Mouse (Mus musculus): ENCODE measurements around the gene Adamts8. TPM values are rescaled to one million over a fixed set of nuclear protein-coding genes. Genes with fewer than 3 reads are reported as not detected.
A peak's percentile ranks its signal among the peaks of the same experiment; 100 is the strongest.

The Adamts8 gene
- polyA plus RNA-seq, 1 experiment from 2014 or later, result 1.1 TPM

DNA sequence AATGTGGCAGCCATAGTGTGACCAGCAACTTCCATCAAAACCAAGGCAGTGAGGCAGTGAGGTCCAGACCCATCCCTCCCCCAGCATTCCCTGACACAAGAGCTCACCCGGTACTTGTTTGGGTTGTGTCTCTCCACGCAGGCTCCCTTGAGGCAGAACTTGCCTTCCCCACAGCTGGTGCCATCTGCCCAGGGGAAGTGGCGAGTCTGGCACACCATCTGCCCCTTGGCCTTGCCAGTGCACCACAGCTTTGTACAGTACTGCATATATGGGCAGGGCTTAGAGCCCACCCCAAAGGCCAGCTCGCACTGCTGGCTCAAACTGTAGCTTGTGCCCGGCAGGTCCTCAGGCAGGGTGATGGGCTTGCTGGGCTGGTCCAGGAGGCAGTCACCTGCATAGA, 31.9 kb upstream of the Adamts8 start:
- H3K27ac ChIP-seq (replicated peaks), result no peak overlapping the region
- 90% methylated on average over 5 of the region's 5 CpGs for WGBS
- ATAC-seq (ENCODE audit: low FRiP score, low read depth), result no peak
- H3K9me3 ChIP-seq, result no peaks in the 10 kb centered on the region
- H3K4me3 ChIP-seq, result no peak overlapping the region
- H3K9ac ChIP-seq (replicated peaks), result no peak overlapping the region
- H3K4me1 ChIP-seq, result no peaks in the 10 kb centered on the region
- no peaks in the 10 kb centered on the region for H3K27me3 ChIP-seq
- no peak overlapping the region for H3K4me2 ChIP-seq (replicated peaks)
- H3K36me3 ChIP-seq, result no peaks in the 10 kb centered on the region

DNA sequence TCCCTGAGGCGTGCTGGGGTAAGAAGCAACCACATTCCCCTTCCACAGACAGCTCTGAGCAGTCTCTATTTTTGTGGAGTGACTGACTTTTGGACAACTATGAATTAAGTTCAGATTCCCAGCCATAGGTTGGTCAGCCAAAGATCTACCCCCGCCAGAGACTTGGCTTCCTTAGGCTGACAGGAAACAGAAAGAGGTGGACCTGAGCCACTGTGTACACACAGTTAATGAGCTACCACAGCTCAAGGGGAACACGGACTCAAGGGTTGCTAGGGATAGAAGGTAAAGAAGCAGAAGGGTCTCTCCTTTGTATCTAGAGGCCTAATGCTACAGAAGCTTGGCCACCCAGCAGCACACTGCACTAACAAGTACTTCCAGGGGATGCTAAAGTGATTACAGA, 30.2 kb upstream of the Adamts8 start:
- H3K27ac ChIP-seq (replicated peaks), result no peak overlapping the region
- WGBS, result 74% methylated on average over 3 of the region's 3 CpGs
- ATAC-seq (ENCODE audit: low FRiP score, low read depth), result no peak
- no peak overlapping the region for H3K9ac ChIP-seq (replicated peaks)
- H3K4me3 ChIP-seq, result no peak overlapping the region
- no peaks in the 10 kb centered on the region for H3K9me3 ChIP-seq
- no peaks in the 10 kb centered on the region for H3K27me3 ChIP-seq
- no peaks in the 10 kb centered on the region for H3K36me3 ChIP-seq
- no peak overlapping the region for H3K4me2 ChIP-seq (replicated peaks)
- H3K4me1 ChIP-seq, result no peaks in the 10 kb centered on the region

DNA sequence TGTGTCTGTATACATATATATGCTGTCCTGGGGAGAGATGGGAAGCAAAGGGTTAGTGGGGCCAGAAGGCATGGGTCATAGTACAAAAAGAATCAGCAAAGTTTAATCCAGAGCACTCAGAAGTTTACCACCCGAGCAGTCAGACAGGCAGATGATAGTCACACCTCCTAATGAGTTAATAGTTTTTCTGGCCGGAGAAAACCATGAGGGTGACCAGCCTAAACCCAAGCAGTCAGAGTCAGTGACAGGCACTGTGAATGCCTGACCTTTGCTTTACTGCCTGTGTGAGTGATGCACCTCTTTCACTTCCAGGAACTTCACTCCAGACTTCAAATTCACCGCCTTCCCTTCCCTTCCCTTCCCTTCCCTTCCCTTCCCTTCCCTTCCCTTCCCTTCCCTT, 28.9 kb upstream of the Adamts8 start:
- Histone ChIP-seq H3K9ac (replicated peaks) (no peak overlapping the region), H3K4me1 (0 out of 2 replicates have a peak, but pooled peaks cover under 1% of the 10 kb centered on the region), H3K36me3 (no peaks in the 10 kb centered on the region), H3K27ac (replicated peaks) (no peak overlapping the region), H3K4me2 (replicated peaks) (no peak overlapping the region), H3K4me3 (no peak overlapping the region), H3K27me3 (no peaks in the 10 kb centered on the region), H3K9me3 (no peaks in the 10 kb centered on the region)
- WGBS, result 75% methylated on average over 3 of the region's 3 CpGs
- no peak for ATAC-seq (ENCODE audit: low FRiP score, low read depth)

DNA sequence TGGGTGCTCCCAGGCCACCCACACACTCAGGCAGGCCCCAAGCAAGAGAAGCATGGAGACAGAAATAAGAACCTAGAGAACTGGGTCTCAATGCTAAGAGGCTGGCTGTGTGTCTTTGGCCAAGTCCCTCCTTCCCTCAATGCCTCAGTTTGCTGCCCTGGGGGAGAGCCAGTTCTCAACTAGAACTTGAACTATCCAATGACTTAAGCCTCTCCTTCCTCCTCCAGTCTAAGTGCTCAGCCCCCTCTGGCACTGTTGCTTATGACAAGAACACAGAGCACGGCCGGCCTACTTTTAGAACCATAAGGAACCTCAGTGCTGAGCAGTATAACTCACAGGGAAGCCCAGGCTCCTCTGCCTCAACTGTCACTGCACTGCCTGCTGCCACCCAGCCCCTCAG, 28.1 kb upstream of the Adamts8 start:
- WGBS, result 86% methylated on average over 2 of the region's 2 CpGs
- H3K4me3 ChIP-seq, result no peak overlapping the region
- H3K9ac ChIP-seq (replicated peaks), result no peak overlapping the region
- H3K36me3 ChIP-seq, result no peaks in the 10 kb centered on the region
- no peaks in the 10 kb centered on the region for H3K9me3 ChIP-seq
- ATAC-seq (ENCODE audit: low FRiP score, low read depth), result no peak
- H3K4me1 ChIP-seq, result 0 out of 2 replicates have a peak, but pooled peaks cover 2% of the 10 kb centered on the region
- no peak overlapping the region for H3K4me2 ChIP-seq (replicated peaks)
- peaks cover under 1% of the 10 kb centered on the region; the same call in 1 of the 2 replicates for H3K27me3 ChIP-seq
- H3K27ac ChIP-seq (replicated peaks), result no peak overlapping the region

GRCm38 (mm10) chr9:30916266-30916968, 25.9 kb upstream of the Adamts8 start:
- Histone ChIP-seq H3K27ac (replicated peaks) (no peak overlapping the region), H3K4me1 (peaks cover 4% of the 10 kb centered on the region), H3K9ac (replicated peaks) (no peak overlapping the region), H3K4me3 (no peak overlapping the region), H3K4me2 (replicated peaks) (no peak overlapping the region), H3K36me3 (no peaks in the 10 kb centered on the region), H3K9me3 (no peaks in the 10 kb centered on the region), H3K27me3 (peaks cover 19% of the 10 kb centered on the region)
- ATAC-seq (ENCODE audit: low FRiP score, low read depth), result no peak
- WGBS, result 93% methylated on average over 6 of the region's 6 CpGs

GRCm38 (mm10) chr9:30918466-30919356, 23.7 kb upstream of the Adamts8 start:
- Histone ChIP-seq H3K27me3 (peaks cover 42% of the 10 kb centered on the region), H3K4me3 (no peak overlapping the region), H3K9ac (replicated peaks) (no peak overlapping the region), H3K36me3 (no peaks in the 10 kb centered on the region), H3K4me2 (replicated peaks) (no peak overlapping the region), H3K4me1 (peaks cover 12% of the 10 kb centered on the region), H3K27ac (replicated peaks) (no peak overlapping the region), H3K9me3 (no peaks in the 10 kb centered on the region)
- 57% methylated on average over 12 of the region's 12 CpGs for WGBS
- ATAC-seq (ENCODE audit: low FRiP score, low read depth), result peak; percentile 19; the same call in 1 of the 2 replicates

GRCm38 (mm10) chr9:30919686-30920085, 22.7 kb upstream of the Adamts8 start:
- Histone ChIP-seq H3K4me2 (replicated peaks) (no peak overlapping the region), H3K27me3 (peaks cover 42% of the 10 kb centered on the region), H3K36me3 (no peaks in the 10 kb centered on the region), H3K4me3 (no peak overlapping the region), H3K4me1 (peaks cover 12% of the 10 kb centered on the region), H3K27ac (replicated peaks) (no peak overlapping the region), H3K9me3 (no peaks in the 10 kb centered on the region), H3K9ac (replicated peaks) (no peak overlapping the region)
- ATAC-seq (ENCODE audit: low FRiP score, low read depth), result no peak
- 91% methylated on average over 9 of the region's 9 CpGs for WGBS

DNA sequence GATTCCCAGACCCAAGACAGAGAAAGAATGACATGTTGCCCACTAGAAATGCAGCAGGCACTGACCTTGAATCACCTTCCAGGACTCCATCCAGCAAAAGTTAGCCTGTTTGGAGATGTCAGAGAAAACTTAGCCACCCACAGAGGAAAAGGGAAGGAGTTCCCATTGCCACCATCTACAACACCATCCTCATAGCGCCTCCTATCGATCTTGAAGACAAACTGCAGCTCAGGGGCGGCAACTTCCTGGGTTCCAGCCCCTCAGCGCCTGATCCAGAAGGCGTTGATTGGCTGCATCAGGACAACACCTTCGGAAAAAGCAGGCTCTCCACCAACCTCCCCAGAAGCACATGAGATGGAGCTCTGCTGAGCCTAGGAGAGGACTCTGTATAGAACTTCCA, 21.6 kb upstream of the Adamts8 start:
- no peak overlapping the region for H3K4me3 ChIP-seq
- no peak overlapping the region for H3K4me2 ChIP-seq (replicated peaks)
- peaks cover 12% of the 10 kb centered on the region for H3K4me1 ChIP-seq
- ATAC-seq (ENCODE audit: low FRiP score, low read depth), result no peak
- no peak overlapping the region for H3K27ac ChIP-seq (replicated peaks)
- H3K9ac ChIP-seq (replicated peaks), result no peak overlapping the region
- H3K36me3 ChIP-seq, result no peaks in the 10 kb centered on the region
- 23% methylated on average over 6 of the region's 6 CpGs for WGBS
- H3K9me3 ChIP-seq, result no peaks in the 10 kb centered on the region
- peaks cover 42% of the 10 kb centered on the region for H3K27me3 ChIP-seq

DNA sequence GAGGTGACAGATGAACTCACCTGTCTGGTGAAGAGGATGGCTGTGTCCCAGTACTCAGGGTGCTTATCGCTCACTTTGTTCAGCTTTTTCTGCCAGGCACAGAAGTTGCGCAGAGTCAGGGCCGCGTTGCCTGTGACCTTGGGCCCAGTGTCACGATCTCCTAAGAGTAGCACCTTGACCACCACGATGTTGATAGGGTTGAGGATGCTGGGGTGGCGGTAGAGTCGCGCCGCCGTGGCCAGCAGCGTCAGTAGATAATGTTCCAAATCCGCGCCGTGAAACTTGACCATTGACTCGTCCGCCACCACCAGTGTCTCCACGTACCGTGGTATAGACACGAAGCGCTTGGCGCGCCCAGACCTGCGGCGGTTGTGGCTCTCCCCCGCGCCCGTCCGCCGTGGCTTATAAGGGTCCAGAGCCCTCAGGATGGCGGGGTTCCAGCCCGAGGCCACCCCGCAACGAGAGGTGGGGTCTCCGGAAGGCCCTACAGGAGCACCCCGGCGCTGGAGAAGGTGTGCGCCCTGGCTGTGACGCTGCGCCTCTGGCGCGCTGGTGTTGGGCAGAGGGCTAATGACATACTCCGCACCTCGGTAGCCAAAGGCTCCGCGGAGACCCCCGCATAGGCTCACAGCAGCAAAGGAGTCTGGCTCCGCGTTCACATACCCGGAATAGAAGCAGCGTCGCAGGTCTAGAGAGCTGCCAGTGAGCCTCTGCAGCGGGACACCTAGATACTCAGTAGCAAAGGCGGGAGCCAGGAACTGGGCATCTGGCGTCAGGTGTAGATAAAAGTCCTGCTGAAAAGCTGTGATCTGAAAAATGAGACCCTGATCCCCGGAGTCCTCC, 20.9 kb upstream of the Adamts8 start:
- Histone ChIP-seq H3K4me3 (peak overlapping the region; percentile 51), H3K27me3 (peaks cover 42% of the 10 kb centered on the region), H3K9me3 (no peaks in the 10 kb centered on the region), H3K4me2 (replicated peaks) (peak overlapping the region; percentile 90), H3K36me3 (no peaks in the 10 kb centered on the region), H3K9ac (replicated peaks) (peak overlapping the region; percentile 28; the same call in 1 of the 2 replicates), H3K4me1 (peaks cover 12% of the 10 kb centered on the region), H3K27ac (replicated peaks) (no peak overlapping the region)
- 4% methylated on average over 56 of the region's 56 CpGs for WGBS
- ATAC-seq (ENCODE audit: low FRiP score, low read depth), result peak; percentile 48; the same call in 1 of the 2 replicates

DNA sequence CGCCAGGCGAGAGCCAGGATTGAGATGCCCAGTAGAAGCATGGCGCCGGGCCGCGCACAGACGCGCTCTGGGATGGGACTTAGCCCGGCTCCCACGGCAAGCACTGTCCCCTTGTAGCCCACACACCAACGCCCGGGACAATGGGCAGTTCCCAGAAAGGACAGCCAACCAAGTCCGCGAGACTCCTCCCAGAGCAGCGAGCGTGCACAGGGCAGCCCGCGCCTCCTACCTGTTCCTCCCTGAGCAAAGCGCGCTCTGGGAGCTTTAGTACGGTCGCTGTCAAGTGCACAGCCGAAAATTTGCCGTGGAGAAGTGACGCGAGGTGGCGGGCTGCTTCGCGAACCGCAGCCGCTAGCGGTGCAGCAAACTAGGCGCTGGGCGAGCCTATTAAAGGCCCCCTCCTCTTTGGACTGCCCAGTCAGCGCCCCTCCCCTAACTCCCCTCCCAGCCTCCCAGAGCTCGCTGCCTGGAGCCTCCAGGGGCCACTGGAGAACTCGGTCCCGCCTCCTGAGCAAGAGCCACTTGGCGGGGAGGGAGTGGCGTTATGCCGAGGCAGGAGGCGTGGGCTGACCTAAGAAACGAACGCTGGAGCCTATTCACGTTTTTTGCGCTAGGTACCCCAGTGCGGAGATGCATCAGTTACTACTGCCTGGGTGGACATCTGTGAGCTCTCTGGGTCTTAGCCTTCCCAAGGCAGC, 20.0 kb upstream of the Adamts8 start, which contains the start of gene Adamts15:
Adamts15 (minus strand) TSS at position 256 of the 698 bp plus-strand sequence.
- H3K36me3 ChIP-seq, result no peaks in the 10 kb centered on the region
- peaks cover 12% of the 10 kb centered on the region for H3K4me1 ChIP-seq
- H3K27me3 ChIP-seq, result peaks cover 42% of the 10 kb centered on the region
- H3K4me2 ChIP-seq (replicated peaks), result peak within 1 kb of the TSS; percentile 90
- H3K27ac ChIP-seq (replicated peaks), result no peak within 1 kb of the TSS
- H3K9me3 ChIP-seq, result no peaks in the 10 kb centered on the region
- H3K4me3 ChIP-seq, result peak within 1 kb of the TSS; percentile 51
- peak; percentile 83 for ATAC-seq (ENCODE audit: low FRiP score, low read depth)
- peak within 1 kb of the TSS; percentile 28; the same call in 1 of the 2 replicates for H3K9ac ChIP-seq (replicated peaks)
- under 1% methylated on average over 47 of the region's 47 CpGs for WGBS

- no peak overlapping the region for H3K4me3 ChIP-seq
- H3K9ac ChIP-seq (replicated peaks), result no peak overlapping the region
- ATAC-seq (ENCODE audit: low FRiP score, low read depth), result no peak
- WGBS, result 89% methylated on average over 2 of the region's 2 CpGs
- H3K9me3 ChIP-seq, result no peaks in the 10 kb centered on the region
- H3K4me1 ChIP-seq, result no peaks in the 10 kb centered on the region
- H3K4me2 ChIP-seq (replicated peaks), result no peak overlapping the region
- H3K36me3 ChIP-seq, result no peaks in the 10 kb centered on the region
- H3K27ac ChIP-seq (replicated peaks), result no peak overlapping the region
- no peaks in the 10 kb centered on the region for H3K27me3 ChIP-seq
Observed at GRCm38 (mm10) chr9:30928759-30929158, 13.6 kb upstream of the Adamts8 start.

All from midbrain, embryonic 12.5 days (tissue).